Mouse (Mus musculus): ENCODE measurements around the gene Zfp668.

The Zfp668 gene

DNA sequence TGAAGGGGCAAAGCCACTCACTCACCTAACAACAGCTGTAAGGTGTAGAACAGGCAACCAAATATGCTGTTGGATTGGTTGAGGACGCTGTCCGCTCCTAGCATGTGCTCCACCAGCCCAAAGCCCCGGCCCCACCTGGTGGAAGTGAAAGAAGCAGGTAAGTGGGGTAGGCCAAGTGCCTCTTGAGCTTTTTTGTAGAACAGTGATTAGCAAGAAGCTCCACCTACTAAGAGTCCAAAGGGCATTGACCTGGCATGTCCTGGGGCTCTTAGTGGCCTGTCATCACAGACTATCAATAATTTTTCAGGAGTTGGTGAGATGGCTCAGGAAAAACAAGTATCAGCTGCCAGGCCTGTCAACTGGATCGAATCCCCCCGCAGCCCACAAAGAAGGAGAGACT is 17.9 kb upstream of the Zfp668 start:
- no peak for DNase-seq (ENCODE audit: low read depth)

DNA sequence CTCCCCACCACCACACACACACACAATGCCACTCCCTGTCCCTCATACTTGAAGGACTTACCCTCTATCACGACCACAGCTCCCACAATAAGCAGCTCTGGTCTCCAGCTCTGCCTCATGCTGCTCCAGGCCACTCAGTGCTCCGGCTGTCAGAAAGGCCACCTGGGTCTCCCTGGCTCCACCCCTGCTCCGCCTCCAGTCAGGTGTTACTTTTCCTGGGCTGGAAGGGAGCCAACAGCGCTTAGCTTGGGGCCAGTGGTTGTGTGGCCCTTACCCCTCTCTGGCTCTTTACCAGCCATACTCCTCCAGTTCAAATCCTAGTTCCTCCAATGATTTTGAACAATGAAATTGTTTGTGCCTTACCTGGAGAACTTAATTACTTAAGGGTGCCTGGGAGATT is 14.2 kb upstream of the Zfp668 start, which contains the start of gene Prss53:
Prss53 (minus strand) TSS at position 173 of the 400 bp plus-strand sequence.
- no peak for DNase-seq (ENCODE audit: low read depth)

DNA sequence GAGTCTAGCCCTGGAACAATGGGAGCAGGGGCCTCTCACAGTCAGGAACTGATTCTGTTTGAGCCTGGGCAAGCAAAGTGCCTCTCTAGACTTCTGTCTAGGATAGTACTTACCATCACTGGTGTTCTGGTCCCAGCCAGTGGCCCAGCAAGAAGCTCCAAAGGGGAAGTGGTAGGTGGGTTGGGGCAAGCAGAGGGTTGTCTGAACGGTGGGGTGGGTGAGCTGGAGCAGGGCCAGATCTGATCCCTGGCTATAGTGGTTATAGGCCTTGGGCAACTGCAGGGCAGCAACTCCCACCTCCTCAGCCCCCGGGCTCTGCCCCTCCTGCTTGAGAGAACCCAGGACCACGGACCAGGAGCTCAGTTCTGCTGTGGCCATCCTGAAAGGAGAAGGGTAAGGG is 12.2 kb upstream of the Zfp668 start:
- DNase-seq (ENCODE audit: low read depth), result no peak

DNA sequence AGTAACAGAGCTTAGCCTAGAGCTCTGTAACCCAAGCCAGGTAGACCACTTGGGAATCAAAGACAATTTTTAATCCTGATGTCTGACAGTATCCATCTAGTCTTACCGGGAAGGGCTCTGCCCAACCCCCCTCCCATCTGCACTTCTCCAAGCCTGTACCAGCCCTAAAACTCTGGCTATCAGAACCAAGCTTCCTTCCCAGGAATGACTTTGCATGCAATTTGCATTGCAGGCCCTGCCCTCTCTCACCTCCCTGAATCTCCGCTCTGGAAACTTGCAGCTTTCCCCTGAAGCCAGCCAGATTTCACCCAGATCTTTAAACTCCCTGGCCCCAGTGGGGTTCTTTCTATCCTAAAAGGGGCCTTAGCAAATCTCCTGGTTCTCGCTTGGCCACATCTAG is 11.2 kb upstream of the Zfp668 start:
- no peak for DNase-seq (ENCODE audit: low read depth)

DNA sequence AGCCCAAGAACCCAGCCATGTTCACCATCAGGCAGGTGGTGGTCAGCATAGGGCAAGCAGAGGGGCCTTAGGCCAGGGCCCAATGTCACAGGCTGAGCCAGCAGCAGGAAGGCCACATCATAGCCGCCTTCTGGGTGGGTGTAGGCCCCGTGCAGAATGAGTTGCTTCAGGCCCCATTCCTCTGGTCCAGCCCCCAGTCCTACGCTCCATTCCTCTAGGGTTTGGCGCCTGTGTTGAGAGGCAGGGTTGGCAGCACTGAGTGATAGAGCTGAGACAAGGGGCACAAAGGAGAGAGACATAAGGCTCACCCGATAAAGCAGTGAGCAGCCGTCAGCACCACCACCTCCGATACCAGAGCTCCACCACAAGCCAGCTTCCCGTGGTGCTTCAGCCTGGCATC is 10.6 kb upstream of the Zfp668 start:
- no peak for DNase-seq (ENCODE audit: low read depth)

DNA sequence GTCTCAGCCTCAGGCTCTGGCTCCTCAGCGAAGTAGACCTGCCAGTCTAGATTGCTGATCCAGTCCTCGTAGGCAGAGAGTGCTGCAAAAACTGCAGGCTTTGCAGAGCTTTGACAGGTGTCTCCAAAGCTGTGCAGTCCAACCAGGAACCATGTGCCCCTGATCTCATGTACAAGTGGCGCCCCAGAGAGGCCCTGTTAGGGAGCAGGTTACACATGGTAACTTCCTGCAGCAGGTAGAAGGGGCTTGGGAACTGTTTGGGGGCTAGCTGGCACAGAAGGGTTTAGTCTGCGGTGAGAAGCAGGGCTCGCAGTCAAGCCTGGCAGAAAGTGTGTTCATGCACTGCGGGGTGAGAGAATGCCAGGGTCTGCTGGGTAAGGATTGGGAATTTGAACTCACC is 9.9 kb upstream of the Zfp668 start:
- no peak for DNase-seq (ENCODE audit: low read depth)

DNA sequence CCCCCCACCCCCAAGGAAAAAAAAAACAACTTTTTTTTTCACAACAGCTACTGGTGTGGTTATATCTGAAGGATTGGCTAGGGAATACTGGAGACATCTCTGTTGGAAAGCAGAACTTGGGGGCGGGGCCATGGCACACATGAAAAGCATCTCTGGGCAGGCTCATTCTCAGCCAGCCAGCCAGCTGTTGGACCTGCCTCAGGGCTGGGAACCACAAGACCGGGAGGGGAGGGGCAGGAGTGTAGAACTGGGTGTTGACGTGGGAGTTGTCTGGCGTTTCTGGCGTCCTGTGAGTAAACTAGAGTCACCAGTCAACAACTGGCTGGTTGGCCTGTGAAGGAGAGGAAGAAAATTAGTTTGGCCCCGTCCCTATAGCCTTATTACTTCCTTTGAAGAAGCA is 9.3 kb upstream of the Zfp668 start:
- DNase-seq (ENCODE audit: low read depth), result peak; percentile 60

DNA sequence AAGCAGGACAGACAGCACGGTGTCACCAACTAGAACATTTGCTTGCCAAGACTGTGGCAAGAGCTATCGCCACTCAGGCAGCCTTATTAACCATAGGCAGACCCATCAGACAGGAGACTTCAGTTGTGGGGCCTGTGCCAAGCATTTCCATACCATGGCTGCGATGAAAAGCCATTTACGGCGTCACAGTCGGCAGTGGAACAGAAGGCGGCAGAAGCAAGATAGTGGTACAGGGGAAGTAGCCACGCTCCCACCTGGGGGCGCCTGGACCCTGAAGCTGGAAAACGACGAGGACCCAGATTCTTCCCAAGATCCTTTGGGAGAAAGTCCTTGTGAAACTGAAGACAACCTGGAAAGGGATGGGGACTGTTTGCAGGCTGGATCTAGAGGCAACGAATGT is 3.8 kb upstream of the Zfp668 start:
- no peak for DNase-seq (ENCODE audit: low read depth)

DNA sequence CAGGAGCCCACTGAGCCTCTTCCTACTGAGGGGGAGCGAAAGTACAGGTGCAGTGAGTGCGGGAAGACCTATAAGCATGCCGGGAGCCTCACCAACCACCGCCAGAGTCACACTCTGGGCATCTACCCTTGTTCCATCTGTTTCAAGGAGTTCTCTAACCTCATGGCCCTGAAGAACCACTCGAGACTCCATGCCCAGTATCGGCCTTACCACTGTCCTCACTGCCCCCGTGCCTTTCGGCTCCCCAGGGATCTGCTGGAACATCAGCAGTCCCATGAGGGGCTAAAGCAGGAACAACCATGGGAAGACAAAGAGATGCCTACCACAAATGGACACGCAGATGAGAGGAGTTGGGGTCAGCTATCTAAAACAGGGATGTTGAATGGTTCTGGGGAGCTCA is 2.7 kb upstream of the Zfp668 start:
- DNase-seq (ENCODE audit: low read depth), result no peak

DNA sequence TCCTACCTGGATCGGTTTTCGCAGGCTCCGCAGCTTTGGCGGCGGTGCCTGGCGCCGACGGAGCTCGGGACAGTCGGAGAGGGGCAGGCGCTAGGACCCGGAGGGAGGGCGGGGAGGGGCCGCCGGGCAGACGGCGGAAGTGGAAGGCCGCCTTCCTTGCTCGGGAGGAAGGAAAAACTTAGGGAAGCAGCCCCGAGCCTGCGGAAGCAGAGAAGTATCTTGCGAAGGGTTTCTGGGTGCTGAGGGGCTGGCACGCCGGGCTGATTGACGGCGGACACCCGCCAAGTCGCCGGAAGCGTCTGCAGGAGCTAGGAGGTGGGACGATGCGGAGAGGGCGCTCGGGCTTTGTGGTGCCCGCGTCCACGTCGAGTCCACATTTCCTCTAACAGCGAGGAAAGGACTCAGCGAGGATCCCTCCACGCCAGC is 574 bp downstream of the Zfp668 start, which contains the start of gene Zfp646:
Zfp646 (plus strand) TSS at position 181 of the 426 bp plus-strand sequence.
- DNase-seq (ENCODE audit: low read depth), result peak; percentile 49

DNA sequence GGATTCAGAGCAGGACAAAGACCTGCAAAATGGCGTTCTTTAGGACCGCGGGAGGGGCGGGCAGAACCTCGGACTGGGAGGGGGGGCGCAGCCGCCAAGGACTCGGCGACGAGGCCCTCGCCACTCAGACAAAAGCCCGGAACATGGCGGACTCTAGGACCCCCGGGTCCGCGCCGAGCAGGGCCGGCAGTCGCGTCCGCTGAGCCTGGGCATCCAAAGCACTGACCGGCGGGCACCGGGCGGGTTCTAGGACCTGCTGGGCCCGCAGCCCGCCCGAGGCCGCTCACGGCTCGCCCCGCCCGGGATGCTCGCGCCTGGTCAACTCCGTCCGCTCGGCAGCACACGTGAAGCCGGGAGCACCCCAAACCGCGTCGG is 1.0 kb downstream of the Zfp668 start:
- peak; percentile 74 for DNase-seq (ENCODE audit: low read depth)

DNA sequence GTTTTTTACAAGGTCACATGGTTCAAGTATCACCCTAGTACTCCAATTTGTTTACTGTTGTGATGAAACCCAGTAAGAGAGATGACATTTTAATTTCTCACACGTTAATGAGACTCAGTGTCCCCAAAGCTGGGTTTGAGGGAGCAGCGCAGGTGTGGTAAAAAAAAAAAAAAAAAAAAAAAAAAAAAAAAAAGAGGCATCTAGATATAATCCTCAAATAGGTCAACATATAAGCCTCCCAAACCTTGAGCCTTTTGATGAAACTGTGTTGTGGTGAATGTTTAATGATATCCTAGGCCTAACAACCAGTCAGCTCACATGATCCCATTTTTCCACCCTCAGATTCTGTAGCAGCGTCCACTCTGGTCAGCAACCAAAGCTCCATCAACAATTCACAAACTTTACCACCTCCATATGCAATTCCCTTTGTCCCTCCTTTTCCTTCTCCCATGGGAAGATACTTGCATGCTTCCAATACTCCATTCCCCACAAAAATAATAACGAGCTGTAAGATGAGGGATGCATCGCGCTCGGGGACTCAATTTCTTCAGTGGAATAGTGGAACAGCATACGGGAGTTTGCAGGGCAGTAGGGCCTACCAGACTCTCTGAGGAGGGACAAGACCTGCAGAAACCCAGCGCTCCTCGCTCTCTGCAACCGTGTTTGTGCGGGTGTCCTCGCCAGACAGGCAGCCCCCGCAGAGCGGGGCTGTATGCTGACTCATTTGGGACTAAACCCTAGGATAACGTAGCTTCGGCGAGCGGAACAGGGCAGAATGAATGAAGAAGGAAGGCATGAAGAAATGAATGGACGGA is 1.6 kb downstream of the Zfp668 start:
- DNase-seq (ENCODE audit: low read depth), result no peak

DNA sequence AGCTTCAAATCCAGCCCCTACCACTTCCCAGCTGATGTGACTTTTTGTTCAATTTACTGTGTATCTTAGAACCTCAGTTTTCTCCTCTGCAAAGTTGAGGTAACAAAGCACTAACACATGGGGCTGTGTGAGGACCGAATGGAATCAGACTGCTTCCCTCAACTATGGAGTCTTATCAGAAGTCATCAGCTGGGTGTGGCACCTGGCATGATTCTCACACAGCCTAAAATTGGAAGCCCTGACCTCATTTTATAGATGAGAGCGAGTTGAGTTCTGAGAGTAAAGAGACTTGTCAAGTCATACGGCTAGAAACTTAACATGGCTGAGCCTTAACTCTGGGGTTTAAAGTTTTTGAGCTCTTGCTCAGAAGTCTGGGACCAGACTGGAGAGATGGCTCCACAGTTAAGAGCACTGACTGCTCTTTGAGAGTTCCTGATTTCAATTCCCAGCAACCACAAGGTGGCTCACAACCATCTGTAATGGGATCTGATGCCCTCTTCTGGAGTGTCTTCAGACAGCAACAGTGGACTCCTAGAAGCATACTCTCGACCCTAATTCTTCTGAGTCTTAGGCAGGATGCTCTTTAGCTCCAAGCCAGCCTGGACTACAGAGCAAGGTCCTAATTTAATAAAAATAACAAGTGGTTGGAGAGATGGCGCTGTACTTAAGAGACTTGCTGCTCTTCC is 6.3 kb downstream of the Zfp668 start:
- DNase-seq (ENCODE audit: low read depth), result no peak

DNA sequence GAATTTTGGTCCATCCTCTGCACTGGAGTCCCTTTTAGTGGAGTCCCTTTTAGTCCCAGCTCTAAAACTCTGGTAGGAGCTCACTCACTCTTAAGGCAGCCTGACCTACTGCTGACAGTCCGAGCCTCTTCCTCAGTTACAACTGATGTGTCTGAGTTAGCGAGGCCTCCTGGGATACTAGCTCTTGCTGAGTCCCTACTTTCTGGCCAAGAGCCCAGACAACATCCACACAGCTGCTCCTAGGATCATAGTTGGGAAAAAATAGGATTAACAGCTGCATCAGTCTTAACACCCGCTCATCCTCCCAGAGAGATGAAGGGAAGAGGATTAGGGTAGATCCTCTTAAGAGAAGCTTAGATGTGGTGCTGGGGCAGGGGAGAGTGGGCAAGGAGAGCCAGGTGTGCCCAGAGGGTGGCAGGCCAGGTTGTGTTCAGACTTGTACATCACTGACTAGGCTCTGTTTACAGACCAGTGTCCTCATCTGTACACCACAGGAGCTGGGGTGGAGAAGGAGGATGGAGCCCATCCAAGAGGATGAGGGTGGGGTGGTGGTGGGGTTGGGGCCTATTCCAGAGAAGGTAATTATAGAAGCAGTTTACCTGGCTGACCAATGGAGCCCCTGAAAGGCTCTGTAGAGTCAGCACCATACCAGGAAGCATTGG is 7.3 kb downstream of the Zfp668 start:
- DNase-seq (ENCODE audit: low read depth), result no peak

DNA sequence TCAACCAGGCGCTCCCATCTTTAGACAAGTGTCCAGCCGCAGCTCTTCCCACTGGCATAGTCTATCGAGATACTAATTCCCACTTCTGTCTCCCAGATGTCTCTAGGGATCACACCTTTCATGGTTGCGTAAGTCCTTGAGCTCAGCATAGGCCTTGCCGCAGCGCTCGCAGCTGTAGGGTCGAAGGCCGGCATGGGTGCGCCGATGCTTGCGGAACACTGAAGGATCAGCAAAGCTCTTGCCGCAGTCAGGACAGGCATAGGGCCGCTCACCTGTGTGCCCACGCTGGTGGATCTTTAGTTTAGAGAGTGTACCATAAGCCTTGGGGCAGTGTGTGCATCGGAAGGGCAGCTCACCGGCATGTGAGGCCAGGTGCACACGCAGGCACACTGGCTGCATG is 9.0 kb downstream of the Zfp668 start:
- no peak for DNase-seq (ENCODE audit: low read depth)

DNA sequence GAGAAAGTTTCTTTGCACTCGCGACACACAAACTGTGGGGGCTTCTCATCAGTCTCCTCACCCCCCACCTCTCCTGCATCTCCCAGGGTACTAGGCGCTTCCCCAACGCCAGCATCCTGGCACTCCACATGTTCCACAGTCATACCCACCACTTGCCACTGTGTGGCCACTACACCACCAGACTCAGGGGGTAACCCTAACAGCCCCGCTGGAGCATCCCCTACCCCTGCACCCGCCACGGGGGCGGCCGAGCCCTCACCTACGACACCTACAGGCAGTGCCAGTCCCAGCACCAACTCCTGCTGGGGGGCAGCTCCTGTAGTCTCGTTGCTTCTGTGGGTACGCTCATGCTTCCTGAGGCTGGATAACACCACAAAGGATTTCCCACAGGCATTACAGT is 10.2 kb downstream of the Zfp668 start:
- no peak for DNase-seq (ENCODE audit: low read depth)

DNA sequence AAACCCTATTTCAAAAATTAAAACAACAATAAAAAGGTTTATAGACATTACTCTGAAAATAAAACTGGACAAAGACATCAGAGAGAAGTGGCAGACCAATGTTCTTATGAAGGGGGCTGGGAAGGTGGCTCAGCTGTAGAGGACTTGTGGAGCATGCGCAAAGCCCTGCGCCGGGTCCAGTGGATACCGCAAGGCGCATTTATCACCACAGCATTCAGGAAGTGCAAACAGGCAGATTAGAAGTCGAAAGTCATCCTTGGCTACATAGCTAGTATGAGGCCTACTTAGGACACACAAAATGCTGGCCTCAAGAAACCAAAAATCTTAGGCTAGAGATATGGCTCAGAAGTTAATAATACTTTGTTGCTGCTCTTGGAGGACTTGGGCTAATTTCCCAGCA is 18.4 kb downstream of the Zfp668 start:
- DNase-seq (ENCODE audit: low read depth), result no peak

DNA sequence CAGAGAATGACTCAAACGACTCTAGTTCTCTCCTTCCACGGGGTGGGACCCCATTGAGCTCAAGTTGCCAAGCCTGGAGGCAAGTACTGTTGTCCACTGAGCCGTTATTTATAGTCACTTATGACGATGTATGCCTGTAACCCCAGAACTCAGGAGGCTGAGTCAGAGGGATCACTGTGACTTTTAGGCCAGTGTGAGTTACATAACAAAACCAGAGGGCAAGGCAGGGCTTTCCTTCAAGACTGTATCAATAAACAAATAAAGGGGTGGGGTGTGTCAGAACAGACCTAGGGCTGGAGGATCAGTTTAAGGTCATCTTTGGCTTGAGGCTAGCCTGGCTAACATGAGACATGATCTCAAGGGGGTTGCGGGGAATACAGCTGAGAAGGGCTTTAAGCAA is 25.7 kb downstream of the Zfp668 start:
- peak; percentile 46 for DNase-seq (ENCODE audit: low read depth)

DNA sequence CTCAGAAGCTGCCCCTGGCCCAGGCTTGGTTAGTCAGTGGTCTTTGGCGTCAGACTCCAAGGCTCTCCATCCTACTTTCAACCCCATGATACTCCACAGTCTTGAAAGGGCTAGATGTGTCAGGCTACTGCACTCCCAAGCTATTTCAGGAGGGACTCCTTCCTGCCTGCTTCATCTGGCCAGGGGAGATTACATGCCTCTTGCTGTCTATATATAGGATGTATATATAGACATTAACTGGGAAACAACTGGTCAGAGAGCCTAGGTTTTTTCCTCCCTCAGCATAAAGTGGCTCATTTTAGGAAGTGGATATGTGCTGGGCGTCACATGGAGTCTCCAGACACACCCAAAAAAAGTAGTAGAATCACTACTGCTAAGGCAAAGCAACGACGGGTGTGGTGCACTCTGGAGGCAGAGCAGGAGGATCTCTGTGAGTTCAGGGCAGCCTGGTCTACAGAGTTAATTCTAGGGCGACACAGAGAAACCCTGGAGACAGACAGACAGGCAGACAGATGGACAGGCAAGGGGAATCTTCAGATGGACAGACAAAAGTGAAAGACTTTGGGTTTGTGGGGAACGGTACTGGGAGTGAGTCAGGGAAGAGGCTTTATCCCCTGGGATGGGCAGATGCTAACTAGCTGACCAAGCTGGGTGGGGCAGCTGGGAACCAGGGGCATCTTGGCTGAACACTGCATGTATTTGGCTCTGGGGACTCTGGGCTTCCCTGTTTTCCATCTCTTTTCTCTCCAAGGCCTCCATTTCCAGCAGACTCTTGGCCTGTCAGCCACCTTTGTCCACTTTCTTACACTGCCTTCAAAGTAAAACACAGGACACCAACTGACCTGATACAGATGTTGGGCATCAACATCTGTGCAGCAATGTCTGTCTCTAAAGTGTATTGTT is 26.4 kb downstream of the Zfp668 start:
- DNase-seq (ENCODE audit: low read depth), result no peak

DNA sequence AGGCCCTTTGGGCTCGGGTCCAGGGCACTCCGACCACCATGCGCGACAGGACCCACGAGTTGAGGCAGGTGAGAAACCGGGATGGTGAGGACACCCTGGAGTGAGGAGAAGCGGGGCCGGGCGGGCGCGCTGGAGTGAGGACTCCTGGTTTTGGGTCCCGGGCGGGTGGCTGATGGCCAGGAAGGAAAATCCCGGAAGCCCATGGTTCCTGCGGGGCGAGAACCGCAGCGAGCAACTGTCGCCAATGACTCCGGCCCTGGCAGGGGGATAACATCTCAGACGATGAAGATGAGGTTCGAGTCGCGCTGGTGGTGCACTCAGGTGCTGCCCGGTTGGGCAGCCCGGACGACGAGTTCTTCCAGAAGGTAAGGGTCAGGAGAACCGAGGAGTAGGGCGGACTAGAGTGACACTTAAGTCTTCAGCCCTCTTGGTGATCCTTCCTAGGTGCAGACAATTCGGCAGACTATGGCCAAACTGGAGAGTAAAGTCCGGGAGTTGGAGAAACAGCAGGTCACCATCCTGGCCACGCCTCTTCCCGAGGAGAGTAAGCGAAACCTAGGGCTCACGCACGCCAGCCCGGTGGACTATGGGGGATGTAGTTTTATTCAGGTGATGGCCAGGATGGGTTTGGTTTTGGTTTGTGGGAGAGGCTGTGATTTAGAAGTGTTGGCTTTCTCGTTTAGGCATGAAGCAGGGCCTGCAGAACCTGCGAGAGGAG is 34.5 kb downstream of the Zfp668 start:
- peak; percentile 58 for DNase-seq (ENCODE audit: low read depth)

DNA sequence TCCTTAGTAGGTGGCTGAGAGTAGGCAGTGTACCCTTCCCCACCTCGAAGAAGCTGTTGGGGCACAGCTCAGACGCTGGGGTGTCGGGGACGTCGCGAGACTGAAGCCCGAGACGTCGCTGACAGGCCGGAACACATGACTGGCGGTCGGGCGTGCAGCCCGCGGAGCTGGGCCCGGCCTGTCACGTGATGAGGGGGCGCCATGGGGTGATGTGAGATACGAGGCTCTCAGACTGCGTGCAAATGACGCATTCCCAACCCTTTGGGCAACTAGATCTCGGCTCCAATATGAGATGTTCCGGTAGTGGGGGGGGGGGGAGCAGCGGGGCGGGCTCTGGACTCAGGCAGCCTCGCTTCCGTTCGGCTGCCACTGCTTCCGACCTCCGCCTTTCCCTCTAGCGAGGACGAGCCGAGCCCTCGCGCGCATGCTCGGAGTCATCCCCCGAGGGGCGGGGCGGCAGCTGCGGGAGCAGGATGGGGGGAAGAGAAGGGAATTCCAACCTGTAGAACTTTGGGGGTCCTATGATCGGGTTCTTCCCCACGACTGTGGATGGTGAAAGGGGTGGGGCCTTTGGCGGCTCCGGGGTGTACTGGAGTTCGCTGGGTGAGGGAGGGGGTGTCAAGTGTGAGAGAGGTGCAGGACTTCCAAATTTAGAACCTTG is 35.2 kb downstream of the Zfp668 start:
- peak; percentile 92 for DNase-seq (ENCODE audit: low read depth)

Measured in fibroblast of lung, adult 2 months (primary cell).